Mouse (Mus musculus) cerebellum, postnatal 25 days (tissue): Measurements from ENCODE around the gene Utp11.
"Not testable (repeated sequence)": the region's sequence is repeated elsewhere in the genome, so short reads cannot be mapped to it uniquely, and the experiment has no call there.

Experiments
- DNase-seq, 2 experiments: peaks; one replicate each; pipeline ENCODE4 v3.0.0; 2021; ENCODE audit warnings: mixed read lengths in 2 of 2

The Utp11 gene

DNA sequence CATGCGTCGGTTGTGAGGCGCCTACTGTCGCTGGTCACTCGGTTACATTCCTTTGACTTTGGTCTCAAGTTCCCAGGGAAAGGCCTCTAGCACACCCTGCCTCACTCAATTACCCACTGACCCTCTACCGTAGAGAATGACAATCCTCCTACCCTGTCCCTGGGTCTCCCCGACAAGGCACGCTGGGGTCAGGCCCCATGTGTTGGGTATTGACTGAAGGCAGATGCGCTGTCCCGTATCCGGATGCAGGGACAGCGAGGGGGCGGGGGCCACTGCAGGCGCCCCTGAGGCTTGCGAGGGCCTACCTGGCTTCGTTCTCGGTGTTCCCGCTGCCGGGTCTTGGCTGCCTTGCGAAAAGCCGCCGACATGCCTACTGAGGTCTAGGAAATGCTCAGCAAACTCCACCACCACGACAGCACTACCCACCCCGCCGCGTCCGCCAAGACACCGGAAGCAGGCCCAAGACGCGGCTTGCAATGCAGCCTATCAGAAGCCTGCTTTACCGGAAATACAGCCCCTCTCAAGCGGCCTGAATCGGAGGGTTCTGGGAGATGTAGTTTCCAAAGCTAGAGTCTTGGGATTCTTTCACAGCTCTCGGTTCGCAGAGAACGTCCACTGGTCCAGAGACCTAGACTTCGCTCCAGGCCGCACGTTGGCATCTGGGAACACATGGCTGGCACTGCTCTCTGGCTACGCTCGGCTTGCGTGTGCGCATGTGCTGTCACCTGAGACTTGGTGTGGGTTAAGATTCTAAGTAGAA, at the start of gene Utp11:
Gene Utp11 (minus strand): TSS at position 466 of the 760 bp plus-strand sequence.
- DNase-seq: peak; percentile 83 to 88

DNA sequence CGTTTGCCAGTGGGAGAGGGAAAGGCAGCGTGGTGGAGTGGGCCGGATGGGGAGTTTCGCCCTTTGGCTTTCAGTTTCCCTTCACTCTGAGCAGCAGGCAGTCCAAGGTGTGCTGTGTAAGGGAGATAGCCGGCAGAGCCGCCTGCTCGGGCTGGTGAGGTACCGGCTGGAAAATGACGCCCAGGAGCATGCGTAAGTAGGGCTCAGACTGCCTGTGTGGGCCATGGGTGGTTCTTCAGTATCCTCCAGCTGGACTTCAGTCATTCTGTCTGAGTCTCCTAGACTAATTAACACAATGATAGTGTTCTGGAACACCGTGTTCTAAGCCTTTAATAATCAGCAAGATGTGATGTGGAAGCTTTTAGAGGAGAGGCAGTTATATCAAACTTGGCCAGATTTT, 49.4 kb upstream of the Utp11 start:
- no peak for DNase-seq

DNA sequence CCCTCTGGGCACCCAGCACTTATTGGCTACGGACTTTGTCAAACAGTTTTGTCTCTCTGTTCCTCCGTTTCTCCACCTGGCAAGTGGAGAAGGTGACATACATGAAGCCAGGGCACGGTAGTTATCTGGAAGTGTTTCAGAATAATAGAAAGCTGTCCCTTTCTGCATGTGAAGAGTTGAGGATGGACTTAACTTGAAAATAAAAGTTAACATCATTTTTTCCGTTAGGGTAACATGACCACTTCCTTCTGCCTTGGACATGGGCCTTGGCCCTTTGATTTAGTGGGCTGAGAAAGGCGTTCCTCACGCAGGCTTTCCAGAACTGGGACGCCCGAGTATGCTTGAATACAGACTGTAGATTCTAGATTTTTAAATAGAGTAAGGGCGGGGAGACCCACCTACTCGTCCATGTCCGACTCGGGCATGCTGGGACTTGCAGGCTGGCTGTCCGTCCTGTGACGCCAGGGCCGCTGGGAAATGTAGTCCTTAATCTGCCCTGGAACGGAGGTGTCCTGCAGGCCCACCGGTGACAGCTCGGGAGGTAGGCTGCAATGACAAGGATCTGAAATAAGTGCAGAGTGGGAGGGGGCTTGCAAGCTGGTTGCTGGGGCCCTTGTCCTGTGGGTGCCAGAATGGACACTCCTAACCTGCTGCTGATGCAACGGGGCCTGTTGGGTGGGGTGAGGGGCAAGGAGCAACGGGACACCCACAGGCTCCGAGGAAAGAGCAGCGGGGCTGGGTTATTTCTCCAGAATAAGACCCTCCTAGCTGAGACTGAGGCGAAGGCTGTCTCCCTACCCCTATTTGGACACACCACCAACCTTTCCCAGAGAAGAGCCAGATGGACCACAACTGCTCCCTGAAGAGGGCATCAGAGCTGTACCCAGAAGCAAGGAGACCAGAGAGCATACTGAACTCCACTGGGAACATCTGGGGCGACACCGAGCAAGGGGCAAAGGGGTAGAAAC, 48.3 kb upstream of the Utp11 start, which contains the start of gene Inpp5b:
Gene Inpp5b (plus strand): TSS at position 475 of the 968 bp plus-strand sequence.
- DNase-seq: peak; percentile 84 to 88

DNA sequence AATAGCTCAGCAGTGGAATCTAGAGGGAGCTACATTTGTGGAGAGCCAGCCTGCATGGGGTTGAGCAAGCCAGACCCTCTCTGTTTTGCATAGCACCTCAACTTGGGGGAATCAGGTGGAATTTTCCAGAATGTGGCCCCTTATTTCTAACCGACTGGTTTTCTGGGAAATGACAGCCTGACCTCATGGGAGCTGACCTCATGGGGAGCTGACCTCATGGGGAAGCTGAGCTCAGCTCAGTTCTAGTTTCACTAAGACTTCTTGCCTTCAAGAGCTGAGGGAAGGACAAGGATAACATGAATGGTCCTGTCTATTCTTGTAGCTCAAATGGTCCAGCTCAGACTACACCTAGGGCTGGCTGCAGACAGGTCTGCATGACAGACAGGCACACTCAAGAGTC, 45.4 kb upstream of the Utp11 start:
- DNase-seq: no peak

DNA sequence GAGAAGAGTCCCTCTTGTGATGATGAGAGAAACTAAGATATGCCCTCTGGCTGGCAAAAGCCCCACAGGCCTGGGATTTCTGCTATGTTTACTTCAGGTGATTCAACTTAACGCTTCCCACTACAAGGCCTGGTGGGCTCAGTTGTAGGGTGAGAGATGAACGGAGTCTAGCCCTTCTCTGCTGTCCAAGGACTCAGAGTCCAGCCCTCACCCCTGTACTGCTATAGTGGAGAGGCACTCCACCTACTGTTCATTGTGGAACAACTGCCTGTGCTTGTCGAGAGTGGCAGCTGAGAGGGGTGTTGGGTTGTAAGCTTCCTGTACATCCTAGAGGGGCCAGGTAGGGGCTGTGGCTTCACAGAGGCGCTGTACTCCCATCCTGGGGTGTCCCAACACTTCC, 44.6 kb upstream of the Utp11 start:
- no peak for DNase-seq

DNA sequence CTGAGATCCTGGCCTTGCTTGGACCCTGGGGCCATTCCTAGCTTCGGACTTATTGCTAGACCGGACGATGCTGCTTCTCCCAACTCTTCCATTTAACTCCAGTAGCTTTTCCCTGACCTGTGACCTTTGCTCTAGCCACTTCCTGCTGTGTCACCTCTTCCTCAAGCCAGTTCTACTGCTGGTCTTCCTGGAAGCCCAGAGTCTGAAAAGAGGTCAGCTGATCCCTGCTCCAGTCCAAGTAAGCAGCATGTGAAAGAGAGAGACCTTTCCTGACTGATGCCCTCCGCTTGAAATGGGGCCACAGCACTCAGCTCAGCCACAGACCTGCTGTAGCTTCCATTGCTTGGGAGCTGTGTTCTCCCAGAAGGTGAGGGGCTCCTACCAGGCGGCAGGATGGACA, 44.1 kb upstream of the Utp11 start:
- DNase-seq: no peak

DNA sequence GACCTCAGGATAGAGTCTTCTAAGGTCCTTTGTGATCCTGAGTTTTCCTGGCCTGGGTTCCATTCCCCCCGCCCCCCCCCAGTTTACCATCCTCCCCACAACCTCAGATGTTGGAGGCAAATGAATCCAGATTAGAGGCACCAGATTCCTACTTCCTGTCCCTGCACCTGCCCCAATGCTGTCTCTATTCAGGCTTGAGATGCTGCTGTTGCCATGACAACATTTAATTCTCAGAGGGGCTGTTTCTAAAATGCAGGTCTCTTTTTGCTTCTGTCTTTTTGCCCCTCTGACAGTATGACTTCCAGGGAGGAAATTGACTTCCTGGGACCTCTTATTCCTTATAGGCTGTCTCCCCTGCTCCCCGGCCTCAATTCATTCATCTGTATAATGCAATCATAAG, 43.6 kb upstream of the Utp11 start:
- DNase-seq: no peak

DNA sequence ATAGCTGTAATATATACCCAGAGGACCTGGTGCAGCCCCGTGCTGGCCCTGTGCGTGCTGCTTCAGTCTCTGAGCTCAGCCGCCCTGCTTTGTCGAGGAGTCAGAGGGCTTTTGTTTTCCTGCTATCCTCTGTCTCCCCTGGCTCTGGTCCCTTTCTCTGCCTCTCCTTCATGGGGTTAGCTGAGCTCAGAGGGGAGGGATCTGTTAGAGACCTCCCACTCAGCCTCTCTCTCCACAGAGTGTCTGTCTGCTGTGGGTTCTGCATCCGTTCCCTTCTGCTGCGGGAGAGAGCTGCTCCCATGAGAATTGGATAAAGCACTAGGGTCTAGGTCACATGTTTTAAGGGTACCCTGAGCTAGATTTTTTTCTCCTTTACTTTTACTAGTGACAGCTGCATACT, 32.7 kb upstream of the Utp11 start:
- no peak for DNase-seq

DNA sequence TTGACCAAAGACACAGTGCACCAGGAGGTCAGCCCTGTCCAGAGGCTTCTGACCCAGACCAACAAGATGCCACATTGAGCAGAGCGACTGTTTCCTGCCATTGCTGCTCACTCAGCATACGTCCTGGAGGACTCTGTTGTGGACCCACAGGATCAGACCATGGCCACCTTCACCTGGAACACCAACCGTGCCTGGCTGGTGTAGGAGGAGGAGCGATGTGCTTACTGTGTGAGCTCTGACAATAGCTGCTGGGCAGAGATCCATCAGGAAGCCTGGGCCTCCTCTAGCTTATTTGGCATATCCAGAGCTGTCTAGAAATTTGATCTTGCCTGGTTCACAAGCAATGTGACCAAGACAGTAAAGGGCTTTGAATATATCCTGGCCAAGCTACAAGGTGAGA, 25.7 kb upstream of the Utp11 start:
- DNase-seq: no peak

DNA sequence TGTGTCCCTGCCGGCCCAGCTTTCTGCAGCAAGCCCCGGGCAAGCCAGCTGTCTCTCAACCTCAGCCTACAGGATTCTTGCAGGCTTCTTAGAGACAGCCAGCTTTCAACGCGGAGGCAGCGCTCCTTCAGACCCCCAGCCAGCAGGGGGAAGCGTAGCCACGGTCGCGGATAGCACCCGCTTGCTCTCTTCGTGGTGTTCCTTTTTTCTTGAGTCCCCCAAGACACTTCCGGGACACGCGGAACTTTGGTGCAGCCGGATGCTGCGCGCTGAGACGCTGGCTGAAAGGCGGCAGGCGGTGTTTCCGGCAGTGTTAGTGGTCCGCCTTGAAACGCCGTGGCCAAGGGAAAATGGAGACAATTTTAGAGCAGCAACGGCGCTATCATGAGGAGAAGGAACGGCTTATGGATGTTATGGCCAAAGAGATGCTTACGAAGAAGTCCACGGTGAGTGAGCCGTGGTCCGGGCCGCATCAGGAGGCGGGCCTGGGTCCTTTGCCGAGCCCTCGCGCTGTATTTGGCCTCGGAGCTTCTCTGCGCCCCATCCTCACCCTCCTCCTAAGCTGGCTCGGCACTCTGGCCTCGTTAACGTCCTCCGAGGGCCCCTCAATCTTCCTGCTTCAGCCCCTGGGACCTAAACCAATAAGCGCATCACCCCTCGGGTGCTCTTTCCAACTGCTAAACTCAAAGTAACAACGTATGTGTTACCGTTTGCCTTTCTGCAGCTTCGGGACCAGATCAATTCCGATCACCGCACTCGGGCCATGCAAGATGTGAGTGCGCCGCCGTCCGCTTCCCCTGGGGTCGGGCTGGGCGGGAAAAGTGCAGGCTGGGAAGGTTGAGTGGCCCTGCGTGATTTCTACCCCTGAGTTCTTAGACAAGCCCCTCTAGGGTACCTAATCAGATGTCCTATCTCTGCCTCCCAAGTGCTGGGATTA, 21.4 kb upstream of the Utp11 start, which contains the start of gene Sf3a3:
Gene Sf3a3 (plus strand): TSS at position 232 of the 937 bp plus-strand sequence.
- DNase-seq: peak; percentile 94 to 95

DNA sequence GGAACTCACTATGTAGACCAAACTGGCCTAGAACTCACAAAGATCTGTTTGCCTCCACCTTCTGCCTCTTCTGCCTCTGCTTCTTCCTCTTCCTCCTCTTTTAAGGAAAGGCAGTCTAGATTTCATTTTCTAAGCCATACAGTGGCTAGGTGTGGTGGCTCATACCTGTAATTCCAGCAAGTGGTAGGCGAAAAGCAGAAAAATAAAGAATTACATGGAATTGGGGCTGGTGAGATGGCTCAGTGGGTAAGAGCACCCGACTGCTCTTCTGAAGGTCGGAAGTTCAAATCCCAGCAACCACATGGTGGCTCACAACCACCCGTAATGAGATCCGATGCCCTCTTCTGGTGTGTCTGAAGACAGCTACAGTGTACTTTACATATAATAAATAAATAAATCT, 20.4 kb upstream of the Utp11 start:
- not testable (repeated sequence) for DNase-seq

DNA sequence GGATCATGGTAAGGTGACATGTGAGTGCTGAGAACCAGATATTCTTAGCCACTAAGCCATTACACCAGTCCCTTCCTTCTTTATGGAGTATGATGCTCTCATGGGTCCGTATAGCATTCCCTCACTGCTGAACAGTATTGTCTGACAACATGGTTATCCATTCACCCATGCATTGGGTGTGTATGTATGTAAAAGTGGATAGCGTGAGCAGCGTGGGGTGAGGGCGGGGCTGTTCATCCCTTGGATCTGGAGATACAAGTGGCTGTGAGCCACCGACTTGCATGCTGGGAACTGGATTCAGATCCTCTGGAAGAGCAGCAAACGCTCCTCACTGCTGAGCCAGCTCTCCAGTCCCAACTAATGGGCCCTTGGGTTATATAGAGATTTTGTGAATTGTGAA, 19.2 kb upstream of the Utp11 start:
- DNase-seq: no peak

DNA sequence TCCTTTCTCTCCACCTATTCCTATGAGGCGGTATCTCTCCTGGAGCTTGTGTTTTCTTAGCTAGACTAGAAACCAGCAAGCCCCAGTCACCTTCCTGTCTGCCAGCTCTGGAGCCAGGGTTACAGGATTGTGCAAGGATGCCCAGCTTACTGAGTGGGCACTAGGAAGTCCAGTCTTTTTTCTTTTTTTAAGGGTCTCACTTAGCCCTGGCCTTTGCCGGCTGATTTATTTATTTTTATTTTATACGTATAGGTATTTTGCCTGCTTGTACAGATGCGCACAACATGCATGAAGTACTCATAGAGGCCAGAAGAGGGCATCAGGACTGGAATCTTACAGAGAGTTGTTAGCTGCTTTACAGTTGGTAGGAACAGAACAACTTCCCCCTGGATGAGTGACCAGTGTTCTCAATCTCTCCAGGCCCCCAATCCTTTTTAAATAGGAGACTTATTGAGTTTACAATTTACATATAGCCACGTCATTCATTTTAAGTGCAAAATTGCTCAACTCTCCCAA, 17.4 kb upstream of the Utp11 start:
- DNase-seq: peak in 1 of 2 experiments; percentile 59

DNA sequence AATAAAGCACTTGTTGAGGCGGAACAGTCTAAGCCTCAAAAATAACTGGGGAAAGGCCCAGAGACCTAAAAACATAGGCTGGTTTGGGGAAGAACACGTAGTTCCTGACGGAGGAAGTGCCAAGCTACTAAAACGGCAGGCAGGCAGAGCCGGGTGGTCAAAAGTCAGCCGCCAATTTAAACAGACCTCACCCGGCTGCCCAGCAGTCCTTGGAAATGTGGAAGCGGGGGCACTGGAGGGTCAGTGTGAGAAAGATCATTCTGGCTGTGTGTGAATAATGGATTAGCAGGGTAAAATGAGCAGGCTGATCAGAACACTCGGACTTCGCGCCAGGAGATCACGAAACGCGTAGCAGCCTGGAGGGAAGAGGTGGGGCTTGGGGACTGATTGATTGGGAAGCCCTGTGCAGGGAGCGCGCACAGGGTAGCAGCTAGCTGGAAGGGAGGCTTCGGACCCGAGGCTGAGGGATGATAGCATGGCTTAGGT, 16.6 kb upstream of the Utp11 start:
- DNase-seq: no peak

DNA sequence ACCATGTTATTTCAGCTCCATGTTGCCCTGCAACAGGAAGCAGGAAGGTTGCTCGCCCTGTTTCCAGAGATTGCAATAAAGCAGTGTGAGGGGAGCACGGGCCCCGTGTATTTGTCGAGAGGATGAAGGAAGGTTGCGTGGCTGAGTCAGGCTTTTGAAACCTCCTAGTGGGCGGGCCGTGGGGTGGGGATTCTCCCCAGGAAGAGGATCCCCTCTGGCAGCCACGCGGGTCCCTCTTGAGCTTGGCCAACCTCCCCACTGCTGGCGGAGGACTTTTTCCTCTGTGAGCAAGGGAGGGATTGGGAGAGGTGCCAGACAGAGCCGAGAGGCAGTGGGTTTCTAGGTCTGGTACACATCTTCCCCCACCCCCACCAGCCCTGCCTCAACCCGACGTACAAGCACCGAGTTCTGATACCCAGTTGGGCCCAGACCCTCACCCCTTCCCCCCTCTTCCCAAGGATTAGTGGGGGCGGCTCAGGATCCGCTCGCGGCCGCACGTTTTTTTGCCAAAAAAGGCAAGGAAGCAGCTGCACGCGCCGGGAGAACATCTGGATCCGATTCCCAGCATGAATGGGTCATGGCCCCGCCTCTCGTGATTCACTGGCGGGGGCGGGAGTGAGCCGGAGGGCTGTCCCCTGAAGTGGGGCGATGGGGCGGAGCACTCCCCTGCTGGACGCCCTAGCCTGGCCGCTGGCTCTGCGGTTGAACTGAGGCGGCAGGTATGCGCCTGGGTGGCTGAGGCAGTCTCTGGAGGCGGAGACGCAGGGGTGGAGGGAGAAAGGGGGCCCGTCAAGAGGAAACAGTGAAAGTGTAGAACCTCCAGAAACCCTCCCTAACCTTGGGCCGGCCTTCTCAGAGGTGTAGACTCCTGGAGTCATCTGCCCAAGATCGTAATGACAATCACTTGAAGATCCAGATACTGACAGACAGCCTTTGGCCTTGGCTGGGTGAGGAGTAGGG, 15.4 kb upstream of the Utp11 start:
- peak in 1 of 2 experiments; percentile 46 for DNase-seq

DNA sequence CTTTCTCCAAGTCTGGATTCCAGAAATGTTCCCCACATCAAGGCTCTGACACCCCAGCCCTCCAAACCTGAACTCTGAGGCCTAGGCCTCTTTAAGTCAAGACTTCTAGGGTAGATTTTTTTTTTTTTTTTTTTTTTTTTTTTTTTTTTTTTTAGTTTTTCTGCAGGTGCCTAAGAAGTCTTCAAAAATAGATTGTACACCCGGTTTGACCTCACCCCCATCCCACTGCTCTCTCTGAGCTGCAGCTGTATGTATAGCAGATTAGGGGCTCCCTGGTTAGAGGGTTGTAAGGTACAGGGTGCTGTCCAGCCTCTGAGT, 14.8 kb upstream of the Utp11 start:
- DNase-seq: not testable (repeated sequence)

DNA sequence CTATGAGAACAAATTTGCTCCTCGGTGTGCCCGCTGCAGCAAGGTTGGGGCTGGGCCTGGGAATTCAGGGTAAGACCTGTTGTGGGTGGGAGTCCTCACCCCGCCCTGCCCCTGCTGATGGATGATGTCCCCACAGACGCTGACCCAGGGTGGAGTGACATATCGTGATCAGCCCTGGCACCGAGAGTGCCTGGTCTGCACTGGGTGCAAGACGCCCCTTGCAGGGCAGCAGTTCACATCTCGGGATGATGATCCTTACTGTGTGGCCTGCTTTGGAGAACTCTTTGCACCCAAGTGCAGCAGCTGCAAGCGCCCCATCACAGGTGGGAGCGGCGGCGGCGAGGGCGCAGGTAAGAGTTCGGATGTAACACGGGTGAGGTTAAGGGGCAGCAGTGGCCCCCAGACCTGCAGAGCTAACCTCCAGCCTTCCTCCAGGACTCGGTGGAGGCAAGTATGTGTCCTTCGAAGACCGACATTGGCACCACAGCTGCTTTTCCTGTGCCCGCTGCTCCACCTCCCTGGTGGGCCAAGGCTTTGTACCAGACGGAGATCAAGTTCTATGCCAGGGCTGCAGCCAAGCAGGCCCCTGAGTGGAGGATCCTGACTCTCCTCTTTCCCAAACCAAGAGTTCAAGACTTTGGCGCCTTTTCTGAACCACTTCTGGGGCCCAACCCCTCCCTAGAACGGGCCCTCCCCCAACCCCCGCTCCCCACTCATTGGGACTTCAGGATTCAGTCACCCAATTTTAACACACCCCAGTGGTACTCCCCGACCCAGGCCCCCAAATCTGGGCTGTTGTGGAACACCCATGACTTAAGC, 14.2 kb upstream of the Utp11 start:
- not testable (repeated sequence) for DNase-seq

DNA sequence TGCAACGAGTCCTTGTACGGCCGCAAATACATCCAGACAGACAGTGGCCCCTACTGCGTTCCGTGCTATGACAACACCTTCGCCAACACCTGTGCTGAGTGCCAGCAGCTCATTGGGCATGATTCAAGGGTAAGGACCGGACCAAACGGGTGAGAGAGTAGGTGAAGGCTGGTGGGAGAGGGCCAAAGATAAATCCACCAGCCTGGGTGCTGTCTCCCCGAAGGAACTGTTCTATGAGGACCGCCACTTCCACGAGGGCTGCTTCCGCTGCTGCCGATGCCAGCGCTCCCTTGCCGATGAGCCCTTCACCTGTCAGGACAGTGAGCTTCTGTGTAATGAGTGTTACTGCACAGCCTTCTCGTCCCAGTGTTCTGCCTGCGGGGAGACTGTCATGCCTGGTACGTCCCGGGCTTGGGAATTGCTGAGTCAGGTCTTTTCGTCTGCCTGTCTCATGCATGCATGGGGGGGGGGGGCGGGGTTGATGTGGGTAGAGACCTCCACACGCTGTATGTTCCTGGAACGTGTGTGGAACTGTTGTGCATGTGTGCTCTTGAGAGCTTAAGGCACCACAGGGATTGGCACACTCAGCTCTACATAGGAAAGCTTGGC, 12.4 kb upstream of the Utp11 start:
- DNase-seq: no peak

DNA sequence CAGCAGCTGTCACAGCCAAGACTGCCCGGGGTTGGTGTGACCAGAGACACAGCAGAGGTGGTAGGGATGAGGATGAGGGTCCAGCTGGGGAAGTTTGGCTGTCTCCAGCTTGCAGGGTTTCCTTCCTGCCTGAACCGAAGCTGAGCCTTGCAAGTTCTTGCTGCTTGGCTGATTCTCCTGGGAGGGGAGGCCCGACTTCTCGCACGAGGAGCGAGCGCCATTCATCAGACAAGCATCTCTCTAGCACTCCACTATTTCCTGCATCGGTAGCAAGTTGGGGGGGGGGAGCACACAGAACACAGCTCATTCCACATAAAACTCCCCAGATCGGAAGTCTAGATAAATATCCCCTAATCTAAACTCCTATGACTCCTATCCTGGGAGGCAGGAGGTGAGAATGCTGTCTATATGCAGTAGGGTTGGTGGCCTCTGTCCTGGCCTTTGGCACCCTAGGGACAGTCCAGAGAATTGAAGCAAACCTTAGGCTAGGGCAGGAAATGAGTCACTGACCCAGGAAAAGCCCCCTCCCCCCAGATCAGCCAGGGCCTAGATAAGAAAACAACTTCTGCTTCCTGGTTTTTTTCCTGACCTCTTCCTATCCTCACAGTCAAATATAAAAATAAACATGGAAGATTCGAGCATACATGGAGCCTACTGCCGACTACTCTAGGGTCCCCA, 11.5 kb upstream of the Utp11 start:
- no peak for DNase-seq
